Mouse (Mus musculus): ENCODE results near the gene Alkbh4.

- TF ChIP-seq CTCF (IDR thresholded peaks at IDR 0.05; ENCODE audit: insufficient read depth, low read depth, low read length) = no peak
- TF ChIP-seq POLR2A (IDR thresholded peaks at IDR 0.05; ENCODE audit: insufficient read depth, low read depth, low read length) = no peak
These were observed 3.4 kb downstream of the Alkbh4 start for GRCm38 (mm10) chr5:136139393-136139792.

Measured in olfactory bulb, adult 2 months (tissue).